Mouse (Mus musculus): ENCODE data around the gene Tmem59.

Tmem59 gene

GRCm38 (mm10) chr4:107178182-107178829, at the start of gene Tmem59:
Gene Tmem59 (plus strand): TSS chr4:107178399.
- peak; percentile 89 to 94 for DNase-seq (ENCODE audit: low spot score in 2 of 2)

GRCm38 (mm10) chr4:107129373-107129772, 48.8 kb upstream of the Tmem59 start:
- DNase-seq (ENCODE audit: low spot score in 2 of 2) = no peak

GRCm38 (mm10) chr4:107130534-107130933, 47.7 kb upstream of the Tmem59 start:
- no peak for DNase-seq (ENCODE audit: low spot score in 2 of 2)

GRCm38 (mm10) chr4:107134891-107135290, 43.3 kb upstream of the Tmem59 start:
- DNase-seq (ENCODE audit: low spot score in 2 of 2) = no peak

GRCm38 (mm10) chr4:107135663-107136062, 42.5 kb upstream of the Tmem59 start:
- DNase-seq (ENCODE audit: low spot score in 2 of 2) = no peak

- no peak for DNase-seq (ENCODE audit: low spot score in 2 of 2)
These were observed 41.7 kb upstream of the Tmem59 start for GRCm38 (mm10) chr4:107136531-107136930.

GRCm38 (mm10) chr4:107138948-107139835, 39.0 kb upstream of the Tmem59 start:
- no peak for DNase-seq (ENCODE audit: low spot score in 2 of 2)

GRCm38 (mm10) chr4:107139836-107140631, 38.2 kb upstream of the Tmem59 start:
- DNase-seq (ENCODE audit: low spot score in 2 of 2) = no peak

- no peak for DNase-seq (ENCODE audit: low spot score in 2 of 2)
These were observed 34.7 kb upstream of the Tmem59 start for GRCm38 (mm10) chr4:107143511-107143910.

GRCm38 (mm10) chr4:107150991-107151390, 27.2 kb upstream of the Tmem59 start:
- DNase-seq (ENCODE audit: low spot score in 2 of 2) = no peak

- DNase-seq (ENCODE audit: low spot score in 2 of 2) = no peak
These were observed 25.6 kb upstream of the Tmem59 start for GRCm38 (mm10) chr4:107152571-107152970.

GRCm38 (mm10) chr4:107156983-107157401, 21.2 kb upstream of the Tmem59 start:
- no peak for DNase-seq (ENCODE audit: low spot score in 2 of 2)

GRCm38 (mm10) chr4:107159166-107159773, 18.9 kb upstream of the Tmem59 start:
- DNase-seq (ENCODE audit: low spot score in 2 of 2) = no peak

GRCm38 (mm10) chr4:107160181-107160580, 18.0 kb upstream of the Tmem59 start:
- DNase-seq (ENCODE audit: low spot score in 2 of 2) = no peak

- no peak for DNase-seq (ENCODE audit: low spot score in 2 of 2)
These were observed 14.9 kb upstream of the Tmem59 start for GRCm38 (mm10) chr4:107163341-107163740.

- peak; percentile 21 to 62 for DNase-seq (ENCODE audit: low spot score in 2 of 2)
These were observed 14.2 kb upstream of the Tmem59 start for GRCm38 (mm10) chr4:107163756-107164587.

GRCm38 (mm10) chr4:107166700-107167099, 11.5 kb upstream of the Tmem59 start:
- DNase-seq (ENCODE audit: low spot score in 2 of 2) = no peak

GRCm38 (mm10) chr4:107167798-107168197, 10.4 kb upstream of the Tmem59 start:
- DNase-seq (ENCODE audit: low spot score in 2 of 2) = no peak

GRCm38 (mm10) chr4:107177506-107177905, 693 bp upstream of the Tmem59 start:
- DNase-seq (ENCODE audit: low spot score in 2 of 2) = no peak

- DNase-seq (ENCODE audit: low spot score in 2 of 2) = peak; percentile 39 to 55
These were observed 761 bp downstream of the Tmem59 start, which contains the start of gene Tceanc2 for GRCm38 (mm10) chr4:107178830-107179490. Gene Tceanc2 (minus strand): TSS chr4:107179116.
